Mouse (Mus musculus): ENCODE results near the gene Chrna7.

Chrna7 gene

DNA sequence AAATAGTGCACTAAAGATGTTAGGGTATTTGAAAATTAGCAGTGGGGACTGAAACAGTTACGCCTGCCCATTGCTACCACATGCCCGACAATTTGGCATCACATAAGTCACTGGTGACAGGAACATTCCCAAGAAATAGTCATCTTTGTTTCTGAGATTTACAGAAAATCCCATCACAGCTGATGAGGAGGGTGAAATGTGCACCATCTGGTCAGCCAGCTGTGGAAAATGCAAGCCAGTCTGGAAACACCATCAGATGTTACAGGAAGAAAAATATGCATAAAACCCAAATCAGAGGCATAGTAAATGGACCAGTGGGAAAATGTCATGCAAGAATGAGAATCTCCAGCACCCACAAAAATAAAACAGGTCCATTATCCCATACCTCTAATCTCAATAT is 151.4 kb downstream of the Chrna7 start:
- DNase-seq, result no peak

Data from cerebellum, postnatal 25 days (tissue).